12 mouse cellular contexts compared by ENCODE assay signal in genomic region chr12:76603779-76604178, GRCm38 (mm10).
"Had no signal": no experiment of that assay in that cellular context is flagged by ENCODE, and none has a peak within 500 bp of the region (broad histone marks: within the 10 kb centered on the region; RNA-seq: fewer than 3 reads in every experiment).

No protein-coding gene starts in this region.

- H3K9ac ChIP-seq: kidney, embryonic 15.5 days; liver, embryonic 15.5 days; lung, embryonic 15.5 days; midbrain, embryonic 13.5 days; stomach, embryonic 15.5 days had no signal

- H3K9me3 ChIP-seq: kidney, embryonic 15.5 days; liver, embryonic 15.5 days; lung, embryonic 15.5 days; midbrain, embryonic 13.5 days; stomach, embryonic 15.5 days had no signal

- H3K36me3 ChIP-seq: kidney, embryonic 15.5 days; lung, embryonic 15.5 days; midbrain, embryonic 13.5 days; stomach, embryonic 15.5 days had no signal

- H3K27me3 ChIP-seq: liver, embryonic 15.5 days; lung, embryonic 15.5 days; midbrain, embryonic 13.5 days; stomach, embryonic 15.5 days had no signal

- H3K4me2 ChIP-seq: kidney, embryonic 15.5 days; liver, embryonic 11.5 days; liver, embryonic 15.5 days; lung, embryonic 15.5 days; midbrain, embryonic 13.5 days; stomach, embryonic 15.5 days had no signal

- H3K27ac ChIP-seq: kidney, embryonic 15.5 days; left cerebral cortex, adult 2 months; liver, embryonic 15.5 days; lung, embryonic 15.5 days; midbrain, embryonic 13.5 days; stomach, embryonic 15.5 days had no signal

- ATAC-seq: intestine, embryonic 16.5 days; midbrain, embryonic 13.5 days had no signal

- H3K4me3 ChIP-seq: kidney, embryonic 15.5 days; left cerebral cortex, adult 2 months; liver, embryonic 15.5 days; lung, embryonic 15.5 days; midbrain, embryonic 13.5 days; stomach, embryonic 15.5 days had no signal

- DNase-seq: kidney, adult 2 months; kidney, postnatal 14 days; thymus, adult 18-20 months; thymus, postnatal 14 days had no signal

- H3K4me1 ChIP-seq: kidney, embryonic 15.5 days; liver, embryonic 15.5 days; lung, embryonic 15.5 days; stomach, embryonic 15.5 days had no signal
